Mouse (Mus musculus) kidney, adult 8-10 months (tissue): ENCODE results near the gene Kif23.
A peak's percentile ranks its signal among the peaks of the same experiment; 100 is the strongest.

Source experiments
- DNase-seq, 2 experiments: peaks; one replicate each; pipeline ENCODE4 v3.0.0; 2022

Kif23 gene

DNA sequence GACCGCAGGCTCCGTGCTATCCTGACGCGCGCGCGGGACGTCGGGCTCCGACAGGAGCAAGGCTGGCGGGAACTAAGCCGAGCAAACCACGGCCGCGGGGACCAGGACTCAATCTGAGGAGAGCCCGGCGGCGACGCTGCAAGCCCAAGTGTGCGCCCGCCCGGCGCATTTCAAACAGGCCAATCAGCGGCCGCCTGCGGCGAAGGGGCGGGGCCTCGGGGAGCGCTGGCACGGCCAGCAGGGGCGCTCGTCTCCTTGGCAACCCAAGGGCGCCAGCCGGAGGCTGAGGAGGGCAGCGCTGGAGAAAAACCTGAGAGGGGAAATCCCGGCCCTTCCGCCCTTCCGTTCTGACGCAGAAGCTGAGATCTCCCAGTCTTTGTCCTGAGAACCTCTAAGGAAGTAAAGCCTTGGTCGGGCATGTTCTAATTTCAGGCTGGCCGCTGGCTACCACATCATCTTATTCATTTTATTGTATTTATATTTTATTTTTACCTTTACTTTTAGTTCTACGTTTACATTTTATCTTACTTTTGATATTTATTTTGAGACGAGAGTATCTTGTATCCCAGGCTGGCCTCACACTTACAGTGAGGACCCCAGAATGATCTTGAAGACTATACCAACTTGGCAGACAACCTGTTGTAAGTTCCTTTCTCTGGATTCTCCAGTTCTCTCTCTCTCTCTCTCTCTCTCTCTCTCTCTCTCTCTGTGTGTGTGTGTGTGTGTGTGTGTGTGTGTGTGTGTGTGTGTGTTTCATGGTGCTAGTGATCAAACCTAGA, at the start of gene Kif23:
Gene Kif23, minus strand, starts transcription at position 152 of the 779 bp plus-strand sequence.
- peak; percentile 93 to 96 for DNase-seq

DNA sequence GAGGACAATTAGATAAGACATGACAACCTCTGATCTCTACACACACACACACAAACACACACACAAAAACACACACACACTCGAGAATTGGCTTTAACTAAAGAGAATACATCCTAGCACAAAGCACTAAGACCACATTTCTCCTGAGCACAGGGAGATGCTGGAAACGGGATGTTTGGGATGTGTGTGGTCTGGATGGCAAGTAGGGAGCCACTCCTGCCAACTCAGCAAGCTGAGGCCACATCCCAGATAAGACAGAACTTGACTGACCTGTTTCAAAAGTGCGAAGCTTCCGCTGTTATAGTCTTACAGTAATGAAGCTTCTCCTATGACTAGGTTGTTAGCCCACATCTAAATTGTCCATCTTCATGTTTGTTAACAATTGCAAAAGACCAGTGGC, 44.6 kb upstream of the Kif23 start:
- DNase-seq, result no peak

DNA sequence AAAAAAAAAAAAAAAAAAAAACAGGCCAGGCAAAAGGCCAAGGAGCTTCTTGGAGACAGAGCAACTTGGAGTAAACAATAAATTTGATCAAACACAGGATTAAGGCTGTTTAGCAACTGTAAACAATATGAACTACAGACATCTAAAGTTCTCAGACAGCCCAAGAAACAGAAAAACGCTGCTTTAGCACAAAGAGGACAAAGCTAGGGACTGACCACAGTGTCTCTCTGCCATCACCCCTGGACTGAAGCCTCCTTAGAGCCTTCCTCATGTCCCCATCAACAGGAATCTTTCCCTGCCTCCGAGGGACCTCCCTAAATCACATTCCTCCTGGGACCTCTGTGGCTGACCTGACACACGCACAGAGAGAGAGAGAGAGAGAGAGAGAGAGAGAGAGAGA, 44.2 kb upstream of the Kif23 start:
- no peak for DNase-seq

DNA sequence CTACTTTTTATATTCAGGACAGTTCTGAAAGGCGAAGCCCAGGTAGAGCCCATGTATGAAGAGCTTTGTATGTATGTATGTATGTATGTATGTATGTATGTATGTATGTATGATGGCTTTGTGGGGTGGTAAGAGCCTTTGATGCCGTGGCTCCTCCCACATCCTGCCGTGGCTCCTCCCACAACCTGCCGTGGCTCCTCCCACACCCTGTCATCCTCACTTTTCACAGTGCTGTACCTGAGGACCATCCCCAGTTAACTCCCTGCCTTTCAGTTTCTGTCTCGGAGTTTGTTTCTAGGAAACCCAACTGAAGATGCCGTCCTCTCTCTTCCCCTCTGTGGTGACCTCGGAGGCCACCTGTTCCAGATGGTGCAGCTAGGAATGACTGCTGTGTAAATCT, 39.5 kb upstream of the Kif23 start:
- DNase-seq, result no peak

DNA sequence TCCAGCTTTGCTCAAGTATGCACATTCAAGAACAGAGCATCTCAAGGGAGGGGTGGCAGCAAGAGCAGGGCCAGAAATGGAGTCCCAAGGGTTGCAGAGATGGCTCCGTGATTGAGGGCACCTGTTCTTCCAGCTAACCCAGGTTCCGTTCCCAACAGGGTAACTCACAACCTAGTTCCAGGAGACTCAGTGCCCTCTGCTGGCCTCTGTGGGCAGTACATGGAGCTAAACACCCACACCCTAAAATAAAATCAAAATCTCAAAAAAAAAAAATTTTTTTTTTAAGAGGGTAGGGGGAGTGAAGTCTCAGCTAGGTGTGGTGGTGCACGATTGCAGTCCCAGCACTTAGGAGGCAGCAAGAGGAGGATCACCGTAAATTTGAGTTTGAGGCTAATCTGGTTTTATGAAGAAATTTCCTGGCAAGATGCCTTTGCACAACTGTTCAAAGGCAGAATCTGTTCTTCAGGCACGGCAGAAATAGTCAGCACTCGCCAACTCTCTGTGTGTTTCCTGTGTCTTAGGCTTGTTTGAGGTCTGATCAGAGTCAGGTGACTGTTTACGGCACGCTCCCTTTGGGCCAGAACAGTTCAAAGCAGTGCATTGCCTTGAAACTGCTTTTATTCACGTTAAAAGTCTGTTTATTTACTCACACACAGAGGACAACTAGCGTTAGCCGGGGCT, 38.7 kb upstream of the Kif23 start:
- peak in 1 of 2 experiments; percentile 67 for DNase-seq

DNA sequence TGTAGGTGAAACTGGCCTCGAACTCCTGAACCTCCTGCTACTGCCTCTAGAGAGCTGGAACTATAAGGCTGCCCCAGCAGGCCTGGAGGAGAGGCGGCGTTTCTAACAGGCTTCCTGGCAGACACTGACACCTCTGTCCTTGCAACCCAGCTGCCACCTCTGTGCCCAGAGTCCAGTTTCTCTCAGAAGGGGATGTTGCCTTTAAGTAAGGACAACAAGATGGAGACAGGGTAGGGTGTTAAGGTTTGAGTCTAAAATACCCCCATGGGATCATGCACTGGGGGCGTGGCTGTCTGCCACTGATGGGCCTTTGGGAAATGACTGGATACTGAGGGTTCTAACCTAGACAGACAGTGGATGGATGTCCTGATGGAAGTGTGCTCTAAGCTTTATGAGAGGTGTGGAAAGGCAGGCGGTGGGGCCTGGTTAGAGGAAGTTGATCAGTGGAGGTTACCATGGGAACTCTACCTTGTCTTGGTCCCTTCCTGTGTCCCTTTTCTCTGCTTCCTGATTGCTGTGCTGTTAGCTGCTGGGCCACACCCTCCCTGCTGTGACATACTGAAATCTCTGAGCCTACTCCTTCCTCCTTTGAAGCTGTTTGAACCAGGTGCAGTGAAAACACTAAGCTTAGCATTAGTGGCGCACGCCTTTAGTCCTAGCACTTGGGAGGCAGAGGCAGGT, 36.5 kb upstream of the Kif23 start:
- DNase-seq, result no peak

DNA sequence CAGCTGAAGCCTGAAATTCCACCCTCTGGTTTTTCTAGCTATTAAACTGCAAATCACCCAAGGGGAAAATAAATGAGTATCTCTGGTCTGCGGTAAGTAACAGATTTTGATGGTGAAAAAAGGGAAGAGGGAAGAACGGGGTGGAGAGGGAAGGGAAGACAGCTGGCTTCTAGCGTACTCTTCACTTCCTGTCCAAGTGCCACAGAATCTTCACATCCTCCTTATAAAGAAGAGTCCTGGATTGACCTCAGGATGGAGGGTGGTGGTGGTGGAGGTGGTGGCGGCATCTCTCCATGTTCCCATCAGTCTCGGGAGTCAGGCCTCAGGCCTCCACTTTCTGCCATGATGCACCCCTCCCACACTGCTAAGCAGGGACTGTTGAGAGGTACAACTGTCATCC, 35.3 kb upstream of the Kif23 start:
- no peak for DNase-seq

DNA sequence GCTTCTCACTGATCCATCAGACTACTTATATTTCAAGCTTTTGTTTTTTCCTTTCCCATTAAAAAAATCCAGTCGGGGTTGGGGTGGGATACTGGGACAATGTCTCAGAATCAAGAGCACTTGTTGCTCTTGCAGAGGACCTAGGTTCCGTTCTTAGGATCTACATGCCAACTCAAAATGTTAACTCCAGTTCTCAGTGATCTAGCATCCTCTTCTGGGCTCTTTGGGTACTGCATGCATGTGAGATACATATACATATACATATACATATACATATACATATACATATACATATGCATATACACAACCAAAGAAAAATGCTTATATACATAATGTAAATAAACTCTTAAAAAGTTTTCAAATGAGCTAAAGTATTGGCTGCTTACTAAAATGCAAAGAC, 33.4 kb upstream of the Kif23 start:
- DNase-seq, result no peak

DNA sequence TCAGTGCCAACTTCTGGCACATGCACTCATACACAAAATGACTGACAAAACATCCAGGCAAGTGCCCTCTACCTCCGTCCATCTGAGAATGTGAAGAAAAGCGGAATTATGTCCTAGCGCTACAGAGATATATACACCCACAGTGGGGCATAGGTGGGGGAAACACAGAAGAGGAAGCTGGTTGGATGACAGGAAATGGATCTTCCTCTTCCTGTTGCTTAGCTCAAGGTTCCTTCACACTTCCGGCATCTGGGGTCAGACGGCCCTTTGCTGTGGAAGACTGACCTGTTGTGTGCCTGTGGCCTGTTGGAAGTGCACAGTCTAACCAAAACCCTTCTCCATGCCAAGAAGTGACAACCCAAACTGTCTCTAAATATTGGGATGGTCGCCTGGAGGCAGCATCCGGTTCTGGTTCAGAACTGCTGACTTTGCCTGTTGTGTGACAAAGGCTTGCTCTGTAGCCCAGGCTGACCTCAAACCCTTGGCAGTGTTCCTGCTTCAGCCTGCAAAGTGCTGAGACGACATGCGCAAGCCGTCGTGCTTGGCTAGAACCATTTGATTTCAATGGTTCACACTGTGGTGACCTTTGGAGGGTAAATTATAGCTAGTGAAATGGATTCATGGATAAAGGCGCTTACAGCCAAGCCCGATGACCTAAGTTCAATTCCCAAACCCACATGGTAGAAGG, 30.8 kb upstream of the Kif23 start:
- peak in 1 of 2 experiments; percentile 32 for DNase-seq

DNA sequence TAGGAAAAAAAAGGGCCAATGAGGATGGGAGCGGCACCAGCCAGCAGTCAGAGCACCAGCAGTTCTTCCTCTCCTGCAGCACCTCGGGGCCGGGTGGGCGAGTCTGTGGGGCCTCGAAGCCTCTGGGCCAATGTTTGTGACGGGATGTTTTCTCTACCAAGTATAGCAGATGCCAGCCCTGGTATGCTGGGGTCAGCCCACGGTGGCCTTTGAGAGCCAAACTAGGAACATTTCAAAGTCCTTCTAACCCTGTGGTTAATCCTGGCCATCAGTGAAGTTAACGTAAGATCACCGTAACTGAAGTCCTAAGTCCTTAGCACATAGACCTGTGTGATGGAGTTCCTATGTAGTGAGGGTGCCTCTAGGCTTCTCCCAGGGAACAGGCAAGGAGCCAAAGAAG, 25.5 kb upstream of the Kif23 start:
- no peak for DNase-seq

DNA sequence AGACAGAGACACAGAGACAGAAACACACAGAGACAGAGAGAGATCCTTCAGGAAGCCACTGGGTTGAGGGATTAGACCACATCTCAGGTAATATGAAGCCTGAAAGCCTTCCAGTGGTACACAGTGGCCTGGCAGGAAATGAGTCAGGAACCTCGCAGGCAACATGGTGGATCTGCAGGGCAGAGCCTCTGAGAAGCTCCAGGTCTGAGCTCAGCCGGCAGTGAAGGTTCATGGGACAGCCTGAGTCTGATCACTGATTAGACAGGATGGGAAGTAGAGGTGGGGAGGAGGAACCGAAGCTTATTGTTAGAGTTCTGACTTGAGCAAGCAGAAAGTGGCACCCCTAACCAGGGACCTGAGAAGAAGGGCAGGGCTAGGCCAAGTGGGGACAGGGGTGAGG, 24.5 kb upstream of the Kif23 start:
- no peak for DNase-seq

DNA sequence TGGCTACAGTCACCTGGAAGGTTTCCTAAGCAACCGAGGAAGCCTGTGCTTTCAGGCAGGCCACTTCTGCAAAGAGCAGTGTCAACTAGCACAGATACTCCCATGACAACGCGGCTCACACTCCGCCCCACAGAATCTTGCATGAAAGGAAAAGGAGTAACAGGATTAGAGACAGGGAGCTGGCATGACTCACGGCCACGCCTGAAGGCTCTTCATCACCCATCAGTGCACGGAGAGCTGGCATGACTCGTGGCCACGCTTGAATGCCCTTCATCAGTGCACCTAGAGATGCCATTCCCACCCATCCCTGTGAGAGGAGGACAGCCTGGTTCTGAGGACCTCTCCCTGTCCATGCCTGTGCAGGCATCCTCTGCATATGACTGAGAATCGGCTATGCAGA, 20.8 kb upstream of the Kif23 start:
- DNase-seq, result no peak

DNA sequence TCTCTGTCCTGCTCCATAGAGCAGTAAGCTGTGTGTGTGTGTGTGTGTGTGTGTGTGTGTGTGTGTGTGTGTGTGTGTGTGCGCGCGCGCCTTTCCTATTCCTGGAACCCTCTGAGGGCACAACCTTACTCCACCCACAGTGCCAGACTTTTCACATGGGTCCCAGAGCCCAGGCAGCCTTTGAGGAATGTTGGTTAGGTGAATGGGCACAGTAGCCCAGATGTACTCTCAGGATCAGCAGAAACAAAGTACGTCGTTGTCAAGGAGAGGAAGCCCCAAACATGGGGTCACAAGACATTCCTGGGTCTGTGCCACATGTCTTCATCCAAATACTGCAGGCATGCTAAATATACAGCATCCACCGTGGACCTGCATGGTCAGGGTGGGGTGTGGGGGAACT, 19.4 kb upstream of the Kif23 start:
- no peak for DNase-seq

DNA sequence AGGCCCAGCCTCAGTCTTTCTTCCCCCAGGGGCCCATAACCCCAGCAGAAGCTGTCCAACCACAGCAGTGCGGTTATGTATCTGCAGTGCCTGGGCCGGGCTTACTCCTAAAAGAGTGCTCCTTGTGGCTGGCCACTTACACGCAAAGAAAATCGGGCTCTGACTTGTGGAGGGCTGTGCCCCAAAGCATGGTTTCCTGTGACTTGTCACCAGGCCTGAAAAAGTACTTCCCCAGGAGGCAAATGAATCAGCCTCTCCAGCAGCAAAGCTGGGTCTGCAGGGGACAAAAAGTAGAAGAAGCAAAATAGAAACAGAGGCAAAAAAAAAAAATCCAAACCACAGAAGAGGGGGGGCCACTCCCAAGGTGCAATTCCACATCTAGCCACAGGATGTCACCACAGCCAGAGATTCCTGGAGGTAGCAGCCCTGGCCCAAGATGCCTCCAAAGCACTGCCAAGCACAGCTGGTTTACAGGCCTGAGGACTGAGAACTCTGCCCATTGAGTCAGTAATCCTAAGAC, 18.9 kb upstream of the Kif23 start:
- DNase-seq, result peak; percentile 61 to 76

DNA sequence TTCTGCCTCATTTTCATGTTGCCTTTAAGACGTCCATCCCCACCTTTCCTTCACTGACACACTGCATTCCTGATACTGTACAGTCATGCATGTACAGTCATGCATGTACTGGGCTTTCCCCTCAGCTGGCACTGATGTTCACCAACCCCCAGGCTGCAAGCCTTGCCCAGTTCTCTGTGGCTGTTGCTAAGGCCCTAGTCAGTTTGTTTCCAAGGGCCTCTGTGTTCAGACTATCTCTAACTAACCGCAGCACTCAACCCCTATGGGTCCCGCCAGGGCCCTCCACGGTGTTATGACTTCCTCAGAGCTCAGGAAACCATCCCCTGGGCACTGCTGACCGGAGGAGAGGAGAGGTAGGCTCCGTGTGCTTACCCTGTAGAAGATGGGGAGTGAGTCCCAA, 16.8 kb upstream of the Kif23 start:
- DNase-seq, result no peak

DNA sequence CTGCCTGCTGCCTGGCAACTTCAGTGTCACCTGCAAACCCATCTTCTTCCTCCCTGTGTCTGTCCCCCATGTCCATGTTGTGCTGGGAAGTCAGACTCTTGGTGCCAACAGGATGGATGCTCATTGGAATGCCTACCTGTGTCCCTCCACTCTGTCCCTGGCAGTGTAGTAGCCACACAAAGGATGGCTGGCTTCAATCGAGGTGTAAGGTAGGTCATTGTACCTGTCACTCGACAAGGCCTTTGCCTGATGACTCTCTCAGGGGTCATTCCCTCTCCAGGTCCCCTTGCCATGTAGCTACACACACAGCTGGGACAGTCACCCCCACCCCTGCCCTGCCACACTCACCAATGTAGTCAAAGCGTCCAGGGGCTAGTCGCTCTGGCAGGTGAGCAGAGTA, 14.6 kb upstream of the Kif23 start:
- no peak for DNase-seq

DNA sequence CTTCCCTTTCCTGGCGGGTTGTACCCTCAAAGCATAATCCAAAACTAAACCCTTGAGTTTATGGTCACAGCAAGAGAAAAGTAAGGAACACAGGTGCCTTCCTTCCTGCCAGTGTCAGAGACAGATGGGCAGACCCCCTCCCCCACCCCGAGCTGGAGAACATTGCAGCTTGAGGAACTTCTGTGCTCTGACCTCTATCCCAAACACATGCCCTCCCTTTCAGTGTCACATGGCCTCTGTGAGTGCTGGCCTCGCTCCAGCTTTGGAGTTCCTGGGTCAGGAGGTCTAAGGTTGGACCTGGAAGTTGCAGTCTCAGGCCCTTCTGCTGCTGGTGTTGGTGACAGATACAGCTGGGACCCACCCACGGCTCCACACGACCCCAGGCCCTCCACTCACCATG, 14.2 kb upstream of the Kif23 start:
- peak; percentile 75 to 80 for DNase-seq

DNA sequence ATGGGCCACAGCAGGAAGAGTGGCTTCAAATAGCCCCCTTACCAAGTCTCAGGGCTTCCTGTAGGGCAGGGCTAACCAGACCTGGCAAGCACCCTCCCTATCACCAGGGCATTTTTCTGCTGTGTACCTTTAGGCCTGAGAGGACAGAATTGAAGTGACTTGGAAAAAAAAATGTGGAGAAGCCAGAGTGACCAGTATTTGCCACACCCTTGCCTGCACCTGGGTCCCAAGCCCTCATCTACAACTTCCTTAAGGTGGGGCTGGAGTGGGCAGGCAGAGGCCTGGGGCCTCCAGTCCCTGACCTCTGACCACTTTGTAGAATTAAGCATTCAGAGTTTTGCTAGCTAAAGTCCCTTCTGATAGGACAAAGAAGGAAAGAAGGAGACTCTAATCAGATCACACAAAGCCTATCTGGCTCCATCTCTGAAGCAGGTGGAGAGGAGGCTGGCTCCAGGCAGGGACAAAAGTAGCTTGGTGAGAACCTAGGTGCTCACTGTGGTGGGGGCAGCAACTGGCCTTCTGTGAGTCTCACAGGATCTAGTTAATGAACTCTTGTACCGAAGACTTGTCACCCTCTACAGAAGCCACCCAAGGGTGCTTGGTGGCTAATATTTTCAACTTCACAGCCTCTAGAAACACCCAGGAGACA, 13.5 kb upstream of the Kif23 start:
- DNase-seq, result no peak

DNA sequence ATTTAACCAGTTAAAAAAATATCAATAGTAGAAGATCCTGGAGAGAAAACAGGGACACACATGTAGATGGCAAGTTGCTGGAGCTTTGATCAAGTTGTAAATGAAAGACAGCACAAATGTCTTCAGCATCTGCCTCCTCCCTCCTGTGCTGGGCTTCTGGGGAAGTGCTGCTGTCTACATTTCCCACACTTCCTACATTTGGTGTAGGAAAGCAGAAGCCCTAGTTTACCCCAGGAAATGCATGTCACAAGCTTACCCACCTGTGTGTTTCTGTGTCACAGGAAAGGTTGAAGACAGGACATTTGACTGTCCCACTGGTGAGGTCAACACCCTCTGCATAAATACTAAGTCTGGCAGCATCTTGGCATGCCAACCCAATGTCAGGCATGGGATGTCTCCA, 8.1 kb upstream of the Kif23 start:
- DNase-seq, result no peak

DNA sequence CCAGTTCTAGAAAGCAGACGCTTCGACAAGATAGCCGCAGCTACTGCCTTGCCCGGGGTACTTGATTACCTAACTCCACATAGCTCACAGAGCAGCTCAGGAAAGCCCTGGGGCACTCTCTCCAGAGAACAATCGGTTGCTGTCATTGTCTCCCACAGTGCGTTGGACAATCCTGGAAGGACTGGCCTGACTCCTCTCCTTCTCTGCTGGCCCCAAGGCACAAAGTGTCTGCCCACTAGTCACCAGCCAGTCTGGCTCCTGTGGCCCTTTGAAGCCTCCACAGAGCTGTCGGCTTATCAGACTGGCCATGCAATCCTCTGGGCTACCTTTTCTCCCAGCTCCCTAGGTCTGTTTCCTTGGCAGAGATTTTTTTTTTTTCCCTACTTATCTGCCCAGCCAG, 5.7 kb upstream of the Kif23 start:
- no peak for DNase-seq

DNA sequence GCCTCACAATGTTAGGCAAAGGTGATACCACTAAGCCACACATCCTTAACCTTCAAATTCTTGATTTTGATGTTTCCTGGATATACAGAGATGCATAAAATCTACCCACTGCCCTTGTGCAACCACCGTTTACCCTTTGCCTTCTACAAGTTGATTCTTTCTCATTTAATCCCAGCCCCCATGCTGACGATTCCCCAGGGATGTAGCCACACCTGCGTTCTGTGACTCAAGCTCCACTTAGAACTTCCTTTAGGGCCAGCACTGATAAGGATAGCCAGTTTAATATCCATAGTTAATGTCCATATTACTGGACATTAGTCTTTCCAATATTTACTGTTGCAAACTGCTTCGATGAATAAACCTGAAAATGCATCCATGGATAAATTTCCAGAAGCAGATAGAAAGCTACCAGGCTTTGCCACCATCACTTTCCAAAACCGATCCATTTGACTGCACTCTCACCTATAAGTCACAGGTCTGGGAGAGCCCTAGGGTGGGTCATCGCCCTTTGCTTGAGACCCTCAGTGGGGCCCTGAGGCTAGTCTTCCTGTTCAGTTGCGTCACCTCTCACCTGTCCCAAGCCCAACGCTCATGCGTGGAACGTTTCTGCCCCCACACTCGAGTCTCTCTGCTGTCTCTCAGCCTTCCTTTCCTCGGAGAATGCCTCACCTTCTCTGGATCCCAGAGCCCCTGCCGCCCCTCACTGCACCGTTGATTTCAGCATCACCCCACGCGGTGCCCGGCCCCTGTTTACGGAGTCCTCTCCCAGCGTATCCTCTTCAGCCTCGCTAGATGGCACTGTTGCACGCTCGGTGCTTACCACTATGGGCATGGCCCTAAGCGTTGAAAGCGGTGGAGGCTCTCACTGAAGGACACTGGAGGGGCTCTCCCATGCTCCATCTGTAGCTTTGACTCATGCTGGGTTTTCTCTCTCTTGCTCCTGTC, 1.1 kb upstream of the Kif23 start:
- peak; percentile 64 to 67 for DNase-seq
